Mouse (Mus musculus) lung, postnatal 0 days (tissue): ENCODE data around the gene Cers6.

Source experiments
- CTCF ChIP-seq: IDR thresholded peaks from 2 replicates; pipeline ENCODE4 v1.5.1; 2016; ENCODE audit warnings: antibody characterized with exemption, mild to moderate bottlenecking
- EP300 ChIP-seq: IDR thresholded peaks from 2 replicates; pipeline ENCODE4 v1.6.1; 2016; ENCODE audit warnings: antibody characterized with exemption, mild to moderate bottlenecking, control low read depth

GRCm38 (mm10) chr2:69043431-69044118 is 182.3 kb downstream of the Cers6 start:
- TF ChIP-seq CTCF (peak; percentile 89), EP300 (no peak)
